Mouse (Mus musculus) thymus, postnatal 36 days (tissue): ENCODE measurements at regions not wholly inside any gene's neighbourhood (a gene's known extent, or its start where the extent isn't known, plus 50 kb on each side); places are given as distances from the start of the nearest gene placed in this dataset.
A peak's percentile ranks its signal among the peaks of the same experiment; 100 is the strongest.

Source experiments
- DNase-seq, 2 experiments: peaks; one replicate each; pipeline ENCODE4 v3.0.0; 2022; ENCODE audit warnings: mixed read lengths in 2 of 2

- no peak for DNase-seq
Observed at GRCm38 (mm10) chr16:50697722-50698121, 106.8 kb upstream of the Ccdc54 start.

- DNase-seq = no peak
Observed at GRCm38 (mm10) chr16:50696052-50696451, 105.1 kb upstream of the Ccdc54 start.

GRCm38 (mm10) chr16:50694045-50694444 is 103.1 kb upstream of the Ccdc54 start:
- no peak for DNase-seq

- DNase-seq = no peak
Observed at GRCm38 (mm10) chr16:50690818-50691217, 99.9 kb upstream of the Ccdc54 start.

- DNase-seq = no peak
Observed at GRCm38 (mm10) chr16:50689525-50689924, 98.6 kb upstream of the Ccdc54 start.

- DNase-seq = no peak
Observed at GRCm38 (mm10) chr16:50688818-50689506, 98.0 kb upstream of the Ccdc54 start.

GRCm38 (mm10) chr16:50679698-50680097 is 88.7 kb upstream of the Ccdc54 start:
- no peak for DNase-seq

GRCm38 (mm10) chr16:50673339-50673738 is 82.4 kb upstream of the Ccdc54 start:
- no peak for DNase-seq

- no peak for DNase-seq
Observed at GRCm38 (mm10) chr16:50672713-50673112, 81.8 kb upstream of the Ccdc54 start.

GRCm38 (mm10) chr16:50671170-50671569 is 80.2 kb upstream of the Ccdc54 start:
- DNase-seq = no peak

GRCm38 (mm10) chr16:50664240-50664639 is 73.3 kb upstream of the Ccdc54 start:
- DNase-seq = peak; percentile 13 to 40
